Comparison of ENCODE assay signal across 15 mouse cellular contexts in genomic region chr8:83167932-83168331, GRCm38 (mm10). TPM values are rescaled to one million over a fixed set of nuclear protein-coding genes. Genes with fewer than 3 reads are reported as not detected.
A peak's percentile ranks its signal among the peaks of the same experiment; 100 is the strongest.
DNase-seq lines count a peak whose midpoint lies in the region; ATAC-seq lines count a peak whose summit lies in the region.
"Had no signal": no experiment of that assay in that cellular context is flagged by ENCODE, and none has a peak within 500 bp of the region (broad histone marks: within the 10 kb centered on the region; RNA-seq: fewer than 3 reads in every experiment).

No protein-coding gene starts in this region.

- H3K9ac ChIP-seq in hindbrain, embryonic 12.5 days = peak overlapping the region; percentile 35; the same call in 1 of the 2 replicates
- peak overlapping the region; percentile 17; the same call in 1 of the 2 replicates for H3K9ac ChIP-seq in midbrain, embryonic 15.5 days
- H3K9ac ChIP-seq: heart, embryonic 13.5 days; lung, embryonic 15.5 days had no signal

- no peak overlapping the region for H3K27ac ChIP-seq in embryonic facial prominence, embryonic 10.5 days (replicated peaks)
- no peak overlapping the region for H3K27ac ChIP-seq in hindbrain, embryonic 12.5 days
- no peak overlapping the region for H3K27ac ChIP-seq in midbrain, embryonic 15.5 days
- H3K27ac ChIP-seq: heart, embryonic 13.5 days; lung, embryonic 15.5 days had no signal

- DNase-seq in cerebellum, adult 9-10 months = peak; percentile 27
- no peak for DNase-seq in cerebellum, adult 8-10 months
- DNase-seq in embryonic facial prominence, embryonic 10.5 days (ENCODE audit: low spot score) = no peak
- DNase-seq in B cell, adult 2 months = no peak
- DNase-seq in gastrocnemius, postnatal 14 days = no peak
- no peak for DNase-seq in kidney, postnatal 4 days
- DNase-seq: adrenal gland, postnatal 25 days; gastrocnemius, postnatal 36 days; kidney, postnatal 25 days; liver had no signal

- no peaks in the 10 kb centered on the region for H3K9me3 ChIP-seq in embryonic facial prominence, embryonic 10.5 days
- no peaks in the 10 kb centered on the region for H3K9me3 ChIP-seq in hindbrain, embryonic 12.5 days (replicated peaks)
- no peaks in the 10 kb centered on the region for H3K9me3 ChIP-seq in midbrain, embryonic 15.5 days
- H3K9me3 ChIP-seq: heart, embryonic 13.5 days; lung, embryonic 15.5 days had no signal

- H3K4me1 ChIP-seq in embryonic facial prominence, embryonic 10.5 days = peaks cover 15% of the 10 kb centered on the region
- peaks cover 17% of the 10 kb centered on the region for H3K4me1 ChIP-seq in hindbrain, embryonic 12.5 days
- H3K4me1 ChIP-seq in midbrain, embryonic 15.5 days = peaks cover 27% of the 10 kb centered on the region

- peak overlapping the region; percentile 74; the same call in 1 of the 2 replicates for H3K4me3 ChIP-seq in embryonic facial prominence, embryonic 10.5 days
- H3K4me3 ChIP-seq in hindbrain, embryonic 12.5 days = peak overlapping the region; percentile 82
- peak overlapping the region; percentile 80 for H3K4me3 ChIP-seq in midbrain, embryonic 15.5 days
- H3K4me3 ChIP-seq: heart, embryonic 13.5 days; lung, embryonic 15.5 days had no signal

- 0 out of 2 replicates have a peak, but pooled peaks cover 4% of the 10 kb centered on the region for H3K27me3 ChIP-seq in embryonic facial prominence, embryonic 10.5 days (replicated peaks; ENCODE audit: low read depth, poor library complexity, severe bottlenecking)
- H3K27me3 ChIP-seq in hindbrain, embryonic 12.5 days = 0 out of 2 replicates have a peak, but pooled peaks cover 5% of the 10 kb centered on the region
- H3K27me3 ChIP-seq in midbrain, embryonic 15.5 days (replicated peaks) = no peaks in the 10 kb centered on the region

- WGBS in embryonic facial prominence, embryonic 10.5 days = 49% methylated on average over 3 of the region's 3 CpGs
- WGBS in hindbrain, embryonic 12.5 days = 36% methylated on average over 3 of the region's 3 CpGs
- 41% methylated on average over 3 of the region's 3 CpGs for WGBS in midbrain, embryonic 15.5 days

- intact Hi-C loops in gastrocnemius, postnatal 14 days (cut with DNase I; ENCODE audit: low total_unique reads) = no loop called here

- ATAC-seq in hindbrain, embryonic 12.5 days (ENCODE audit: low FRiP score) = no peak
- no peak for ATAC-seq in midbrain, embryonic 15.5 days (replicated peaks)

- peak overlapping the region; percentile 65 for H3K4me2 ChIP-seq in hindbrain, embryonic 12.5 days (replicated peaks)
- peak overlapping the region; percentile 60 for H3K4me2 ChIP-seq in midbrain, embryonic 15.5 days
- H3K4me2 ChIP-seq: lung, embryonic 15.5 days had no signal

- H3K36me3 ChIP-seq in embryonic facial prominence, embryonic 10.5 days (replicated peaks) = no peaks in the 10 kb centered on the region
- no peaks in the 10 kb centered on the region for H3K36me3 ChIP-seq in hindbrain, embryonic 12.5 days
- no peaks in the 10 kb centered on the region for H3K36me3 ChIP-seq in midbrain, embryonic 15.5 days (replicated peaks)
- H3K36me3 ChIP-seq: heart, embryonic 13.5 days; lung, embryonic 15.5 days had no signal

RNA-seq across cellular contexts. Expression of gene Gm10645, which starts 2.0 kb away (rescaled TPM):
- polyA plus RNA-seq in embryonic facial prominence, embryonic 10.5 days (2016; fragmentation: Nextera tagmentation; extraction: Ambion mirVana) = 1.9 and 2.2 TPM in 2 replicates
- 7.5 and 7.9 TPM in 2 replicates for polyA plus RNA-seq in hindbrain, embryonic 12.5 days (2016; fragmentation: Nextera tagmentation; extraction: Ambion mirVana)
- 8.0 and 8.6 TPM in 2 replicates for polyA plus RNA-seq in midbrain, embryonic 15.5 days (2015; fragmentation: Nextera tagmentation; extraction: Ambion mirVana)
- total RNA-seq in gastrocnemius, postnatal 14 days (2021) = not detected
- total RNA-seq: adrenal gland, postnatal 25 days; gastrocnemius, postnatal 36 days had no signal
- polyA plus RNA-seq: testis, adult 2 months had no signal

RNA-seq across cellular contexts. Expression of gene Tbc1d9, which starts 2.8 kb away (rescaled TPM):
- polyA plus RNA-seq in embryonic facial prominence, embryonic 10.5 days (2016; fragmentation: Nextera tagmentation; extraction: Ambion mirVana) = 3.3 and 3.8 TPM in 2 replicates
- polyA plus RNA-seq in hindbrain, embryonic 12.5 days (2016; fragmentation: Nextera tagmentation; extraction: Ambion mirVana) = 14.8 and 16.3 TPM in 2 replicates
- polyA plus RNA-seq in midbrain, embryonic 15.5 days (2015; fragmentation: Nextera tagmentation; extraction: Ambion mirVana) = 18.1 and 18.9 TPM in 2 replicates
- total RNA-seq in gastrocnemius, postnatal 14 days (2021) = 1 to 10 TPM; 1.5 to 1.8 TPM
